In the genomic region with DNA sequence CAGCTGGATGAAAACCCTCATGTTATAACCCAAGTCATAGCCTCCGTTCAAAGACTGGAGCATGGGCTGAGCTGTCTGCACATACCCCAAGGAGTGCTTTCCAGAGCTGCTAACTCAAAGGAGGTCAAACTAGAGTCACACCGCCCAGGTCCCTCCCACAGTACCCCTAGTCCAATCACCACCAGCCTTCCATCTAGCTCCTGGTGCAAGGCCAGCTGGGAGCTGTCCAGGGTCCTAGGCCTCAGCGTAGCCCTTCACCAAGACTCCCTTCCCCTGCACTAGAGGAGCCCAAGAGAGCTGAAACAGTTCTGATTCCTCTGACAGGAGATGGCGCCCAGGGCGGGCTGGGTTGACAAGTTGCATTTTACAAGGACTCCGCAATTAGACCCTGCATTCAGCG, we compare ENCODE assay signal across 8 mouse cellular contexts. TPM values are rescaled to one million over a fixed set of nuclear protein-coding genes. Genes with fewer than 3 reads are reported as not detected.
DNase-seq lines count a peak whose midpoint lies in the region; ATAC-seq and TF ChIP-seq lines count a peak whose summit lies in the region.

No protein-coding gene starts in this region.

- ATAC-seq in embryonic facial prominence, embryonic 12.5 days (ENCODE audit: insufficient number of reproducible peaks, insufficient read depth, low FRiP score, low TSS enrichment) = peak; percentile 89
- peak; percentile 72 for ATAC-seq in heart, embryonic 12.5 days (ENCODE audit: insufficient number of reproducible peaks, low FRiP score)
- no peak for ATAC-seq in megakaryocyte, adult 5-6 weeks (ENCODE audit: poor library complexity, severe bottlenecking)

- H3K4me2 ChIP-seq in embryonic facial prominence, embryonic 12.5 days (replicated peaks) = no peak overlapping the region
- H3K4me2 ChIP-seq in heart, embryonic 12.5 days = no peak overlapping the region

- TF ChIP-seq CTCF in lung, adult 2 months (IDR thresholded peaks at IDR 0.05; ENCODE audit: insufficient read depth, low read length) = no peak

- peak; percentile 32 for DNase-seq in 3134 (ENCODE audit: extremely low read depth, insufficient read length, low spot score)
- DNase-seq in Muller cell, postnatal 12 days (ENCODE audit: inconsistent ontology term) = peak; percentile 94
- peak; percentile 76 for DNase-seq in kidney, adult 9 months
- peak; percentile 8 for DNase-seq in lung, adult 2 months
- DNase-seq in right cerebral cortex, adult 18-20 months = peak; percentile 28

- H3K4me3 ChIP-seq in embryonic facial prominence, embryonic 12.5 days = no peak overlapping the region
- no peak overlapping the region for H3K4me3 ChIP-seq in heart, embryonic 12.5 days
- H3K4me3 ChIP-seq in lung, adult 2 months (replicated peaks; ENCODE audit: extremely low read depth, low read depth, low read length) = no peak overlapping the region

- H3K9me3 ChIP-seq in embryonic facial prominence, embryonic 12.5 days = no peaks in the 10 kb centered on the region
- no peaks in the 10 kb centered on the region for H3K9me3 ChIP-seq in heart, embryonic 12.5 days (replicated peaks)

- H3K36me3 ChIP-seq in embryonic facial prominence, embryonic 12.5 days = no peaks in the 10 kb centered on the region
- H3K36me3 ChIP-seq in heart, embryonic 12.5 days = no peaks in the 10 kb centered on the region

- H3K27me3 ChIP-seq in embryonic facial prominence, embryonic 12.5 days = no peaks in the 10 kb centered on the region
- no peaks in the 10 kb centered on the region for H3K27me3 ChIP-seq in heart, embryonic 12.5 days (replicated peaks)

- H3K27ac ChIP-seq in embryonic facial prominence, embryonic 12.5 days = no peak overlapping the region
- H3K27ac ChIP-seq in heart, embryonic 12.5 days (ENCODE audit: poor library complexity, severe bottlenecking) = no peak overlapping the region

- H3K9ac ChIP-seq in embryonic facial prominence, embryonic 12.5 days = no peak overlapping the region
- H3K9ac ChIP-seq in heart, embryonic 12.5 days = no peak overlapping the region

- peaks cover 9% of the 10 kb centered on the region; the same call in 1 of the 2 replicates for H3K4me1 ChIP-seq in embryonic facial prominence, embryonic 12.5 days
- H3K4me1 ChIP-seq in heart, embryonic 12.5 days (replicated peaks) = no peaks in the 10 kb centered on the region; the same call in 1 of the 2 replicates
- H3K4me1 ChIP-seq in lung, adult 2 months (ENCODE audit: control insufficient read depth, insufficient read depth, low read length) = no peaks in the 10 kb centered on the region

- no peak for TF ChIP-seq POLR2A in lung, adult 2 months (IDR thresholded peaks at IDR 0.05; ENCODE audit: borderline replicate concordance, extremely low read depth, low read depth, low read length)

- WGBS in embryonic facial prominence, embryonic 12.5 days = 9% methylated on average over 7 of the region's 7 CpGs
- 3% methylated on average over 7 of the region's 7 CpGs for WGBS in heart, embryonic 12.5 days
- 5% methylated on average over 7 of the region's 7 CpGs for WGBS in lung, adult 2 months

RNA-seq across cellular contexts. Expression of a gene that starts 18.0 kb away (rescaled TPM):
- 0.36 and 0.47 TPM in 2 replicates for polyA plus RNA-seq in embryonic facial prominence, embryonic 12.5 days (2016; fragmentation: Nextera tagmentation; extraction: Ambion mirVana)
- not detected in 2 replicates for polyA plus RNA-seq in heart, embryonic 12.5 days (2016; fragmentation: Nextera tagmentation; extraction: Ambion mirVana)
- polyA plus RNA-seq in lung, adult 2 months (2012; rRNA removed) = not detected in 2 replicates
- not detected in 2 replicates for total RNA-seq in megakaryocyte, adult 5-6 weeks (2015)
- total RNA-seq in megakaryocyte, adult 5-6 weeks (2017) = not detected in 2 replicates

Comparison
In these comparisons a context has a peak if more than half of its experiments do, and no peak if none do; other contexts are left out.
1. DNase-seq: peak in every context shown above with its lines; median percentile 94 in Muller cell, postnatal 12 days; 76 in kidney, adult 9 months; 32 in 3134; 28 in right cerebral cortex, adult 18-20 months; 8 in lung, adult 2 months.